Mouse (Mus musculus): Measurements from ENCODE around the gene Coro7. TPM values are rescaled to one million over a fixed set of nuclear protein-coding genes. Genes with fewer than 3 reads are reported as not detected.
A peak's percentile ranks its signal among the peaks of the same experiment; 100 is the strongest.
"Not testable (repeated sequence)": the region's sequence is repeated elsewhere in the genome, so short reads cannot be mapped to it uniquely, and the experiment has no call there.

Gene Coro7
- polyA plus RNA-seq, 1 experiment from 2014 or later: 18.6 TPM

- H3K4me2 ChIP-seq: no peak overlapping the region
- no peak overlapping the region for H3K27ac ChIP-seq
- 92% methylated on average over 17 of the region's 17 CpGs for WGBS
- no peak for ATAC-seq (ENCODE audit: insufficient number of reproducible peaks, insufficient read depth, low FRiP score, low TSS enrichment, low read depth)
- no peak overlapping the region for H3K4me3 ChIP-seq (replicated peaks)
- H3K27me3 ChIP-seq: no peaks in the 10 kb centered on the region
- peaks cover 79% of the 10 kb centered on the region for H3K36me3 ChIP-seq
- H3K9me3 ChIP-seq: no peaks in the 10 kb centered on the region
- H3K9ac ChIP-seq (replicated peaks): no peak overlapping the region
- peaks cover 7% of the 10 kb centered on the region; the same call in 1 of the 2 replicates for H3K4me1 ChIP-seq (replicated peaks)
Observed at GRCm38 (mm10) chr16:4713861-4714710, 34.5 kb upstream of the Coro7 start.

GRCm38 (mm10) chr16:4711173-4711572 is 31.6 kb upstream of the Coro7 start:
- Histone ChIP-seq H3K4me3 (replicated peaks) (no peak overlapping the region), H3K4me1 (replicated peaks) (no peaks in the 10 kb centered on the region), H3K27ac (no peak overlapping the region), H3K9me3 (no peaks in the 10 kb centered on the region), H3K36me3 (peaks cover 100% of the 10 kb centered on the region), H3K27me3 (no peaks in the 10 kb centered on the region), H3K9ac (replicated peaks) (no peak overlapping the region), H3K4me2 (no peak overlapping the region)
- WGBS: 94% methylated on average over 4 of the region's 4 CpGs
- no peak for ATAC-seq (ENCODE audit: insufficient number of reproducible peaks, insufficient read depth, low FRiP score, low TSS enrichment, low read depth)

GRCm38 (mm10) chr16:4705541-4705940 is 26.0 kb upstream of the Coro7 start:
- WGBS: 67% methylated on average over 4 of the region's 4 CpGs
- no peak for ATAC-seq (ENCODE audit: insufficient number of reproducible peaks, insufficient read depth, low FRiP score, low TSS enrichment, low read depth)
- Histone ChIP-seq H3K4me3 (replicated peaks) (no peak overlapping the region), H3K4me2 (no peak overlapping the region), H3K4me1 (replicated peaks) (no peaks in the 10 kb centered on the region), H3K36me3 (peaks cover 99% of the 10 kb centered on the region), H3K27me3 (no peaks in the 10 kb centered on the region), H3K9ac (replicated peaks) (no peak overlapping the region), H3K27ac (no peak overlapping the region), H3K9me3 (no peaks in the 10 kb centered on the region)

GRCm38 (mm10) chr16:4702646-4703045 is 23.1 kb upstream of the Coro7 start:
- WGBS: 80% methylated on average over 1 of the region's 1 CpGs
- H3K27me3 ChIP-seq: no peaks in the 10 kb centered on the region
- ATAC-seq (ENCODE audit: insufficient number of reproducible peaks, insufficient read depth, low FRiP score, low TSS enrichment, low read depth): no peak
- H3K9me3 ChIP-seq: no peaks in the 10 kb centered on the region
- no peak overlapping the region for H3K4me2 ChIP-seq
- no peaks in the 10 kb centered on the region for H3K4me1 ChIP-seq (replicated peaks)
- H3K4me3 ChIP-seq (replicated peaks): no peak overlapping the region
- no peak overlapping the region for H3K27ac ChIP-seq
- no peak overlapping the region for H3K9ac ChIP-seq (replicated peaks)
- peaks cover 99% of the 10 kb centered on the region for H3K36me3 ChIP-seq

GRCm38 (mm10) chr16:4701211-4701610 is 21.6 kb upstream of the Coro7 start:
- Histone ChIP-seq H3K36me3 (peaks cover 98% of the 10 kb centered on the region), H3K4me1 (replicated peaks) (no peaks in the 10 kb centered on the region)
- WGBS: 90% methylated on average over 3 of the region's 3 CpGs

GRCm38 (mm10) chr16:4689371-4689770 is 9.8 kb upstream of the Coro7 start:
- 97% methylated on average over 4 of the region's 4 CpGs for WGBS
- not testable (repeated sequence) for H3K4me1 ChIP-seq (replicated peaks); H3K27me3 ChIP-seq; ATAC-seq (ENCODE audit: insufficient number of reproducible peaks, insufficient read depth, low FRiP score, low TSS enrichment, low read depth); H3K9ac ChIP-seq (replicated peaks); H3K27ac ChIP-seq; H3K4me2 ChIP-seq; H3K4me3 ChIP-seq (replicated peaks); H3K9me3 ChIP-seq
- peaks cover 73% of the 10 kb centered on the region for H3K36me3 ChIP-seq

More at GRCm38 (mm10) chr16:4701211-4701610, 21.6 kb upstream of the Coro7 start:
- ATAC-seq (ENCODE audit: insufficient number of reproducible peaks, insufficient read depth, low FRiP score, low TSS enrichment, low read depth): no peak
- Histone ChIP-seq H3K27ac (no peak overlapping the region), H3K4me3 (replicated peaks) (no peak overlapping the region), H3K4me2 (no peak overlapping the region), H3K9me3 (no peaks in the 10 kb centered on the region), H3K9ac (replicated peaks) (no peak overlapping the region), H3K27me3 (no peaks in the 10 kb centered on the region)

GRCm38 (mm10) chr16:4684457-4684791 is 4.8 kb upstream of the Coro7 start:
- peaks cover 7% of the 10 kb centered on the region for H3K4me1 ChIP-seq (replicated peaks)
- peaks cover 24% of the 10 kb centered on the region for H3K36me3 ChIP-seq
- no peaks in the 10 kb centered on the region for H3K27me3 ChIP-seq
- H3K4me2 ChIP-seq: peak overlapping the region; percentile 92
- under 1% methylated on average over 9 of the region's 9 CpGs for WGBS
- H3K9me3 ChIP-seq: no peaks in the 10 kb centered on the region; the same call in 1 of the 2 replicates
- ATAC-seq (ENCODE audit: insufficient number of reproducible peaks, insufficient read depth, low FRiP score, low TSS enrichment, low read depth): no peak
- H3K4me3 ChIP-seq (replicated peaks): peak overlapping the region; percentile 67
- H3K9ac ChIP-seq (replicated peaks): peak overlapping the region; percentile 76
- H3K27ac ChIP-seq: no peak overlapping the region

GRCm38 (mm10) chr16:4683581-4684456 is 4.2 kb upstream of the Coro7 start:
- peak overlapping the region; percentile 79 for H3K27ac ChIP-seq
- peak overlapping the region; percentile 92 for H3K4me2 ChIP-seq
- ATAC-seq (ENCODE audit: insufficient number of reproducible peaks, insufficient read depth, low FRiP score, low TSS enrichment, low read depth): peak; percentile 88
- H3K9me3 ChIP-seq: no peaks in the 10 kb centered on the region
- H3K9ac ChIP-seq (replicated peaks): peak overlapping the region; percentile 76
- H3K4me3 ChIP-seq (replicated peaks): peak overlapping the region; percentile 67
- peaks cover 19% of the 10 kb centered on the region for H3K36me3 ChIP-seq
- WGBS: under 1% methylated on average over 54 of the region's 54 CpGs
- H3K4me1 ChIP-seq (replicated peaks): peaks cover 10% of the 10 kb centered on the region
- H3K27me3 ChIP-seq: no peaks in the 10 kb centered on the region

- no peak for ATAC-seq (ENCODE audit: insufficient number of reproducible peaks, insufficient read depth, low FRiP score, low TSS enrichment, low read depth)
- peak overlapping the region; percentile 92 for H3K4me2 ChIP-seq
- H3K9ac ChIP-seq (replicated peaks): peak overlapping the region; percentile 28; the same call in 1 of the 2 replicates
- peaks cover 15% of the 10 kb centered on the region for H3K36me3 ChIP-seq
- 24% methylated on average over 9 of the region's 9 CpGs for WGBS
- H3K27me3 ChIP-seq: no peaks in the 10 kb centered on the region
- peak overlapping the region; percentile 67 for H3K4me3 ChIP-seq (replicated peaks)
- H3K9me3 ChIP-seq: no peaks in the 10 kb centered on the region
- peaks cover 15% of the 10 kb centered on the region for H3K4me1 ChIP-seq (replicated peaks)
- H3K27ac ChIP-seq: peak overlapping the region; percentile 79
Observed at GRCm38 (mm10) chr16:4683193-4683580, 3.6 kb upstream of the Coro7 start.

- Histone ChIP-seq H3K4me2 (peak overlapping the region; percentile 92; the same call in 1 of the 2 replicates), H3K36me3 (peaks cover 10% of the 10 kb centered on the region), H3K27me3 (no peaks in the 10 kb centered on the region), H3K9ac (replicated peaks) (no peak overlapping the region), H3K4me3 (replicated peaks) (peak overlapping the region; percentile 67; the same call in 1 of the 2 replicates), H3K4me1 (replicated peaks) (peaks cover 15% of the 10 kb centered on the region), H3K9me3 (no peaks in the 10 kb centered on the region), H3K27ac (no peak overlapping the region)
- no peak for ATAC-seq (ENCODE audit: insufficient number of reproducible peaks, insufficient read depth, low FRiP score, low TSS enrichment, low read depth)
- WGBS: 74% methylated on average over 4 of the region's 4 CpGs
Observed at GRCm38 (mm10) chr16:4682628-4683179, 3.1 kb upstream of the Coro7 start.

- not testable (repeated sequence) for ATAC-seq (ENCODE audit: insufficient number of reproducible peaks, insufficient read depth, low FRiP score, low TSS enrichment, low read depth); H3K9me3 ChIP-seq; H3K36me3 ChIP-seq; H3K4me2 ChIP-seq; H3K4me3 ChIP-seq (replicated peaks); H3K27me3 ChIP-seq; H3K27ac ChIP-seq; H3K9ac ChIP-seq (replicated peaks)
- H3K4me1 ChIP-seq (replicated peaks): peaks cover 15% of the 10 kb centered on the region
- WGBS: 86% methylated on average over 3 of the region's 3 CpGs
Observed at GRCm38 (mm10) chr16:4680922-4681455, 1.4 kb upstream of the Coro7 start.
